ENCODE assay signal across 17 mouse cellular contexts in genomic region chr4:102513514-102513913, GRCm38 (mm10).
"Had no signal": no experiment of that assay in that cellular context is flagged by ENCODE, and none has a peak within 500 bp of the region (broad histone marks: within the 10 kb centered on the region; RNA-seq: fewer than 3 reads in every experiment).

No protein-coding gene starts in this region.

- H3K27me3 ChIP-seq: liver, embryonic 12.5 days; liver, embryonic 15.5 days; lung, embryonic 15.5 days; stomach, embryonic 15.5 days had no signal

- H3K4me3 ChIP-seq: layer of hippocampus, adult 2 months; left cerebral cortex, adult 2 months; liver, embryonic 12.5 days; liver, embryonic 15.5 days; lung, embryonic 15.5 days; megakaryocyte, embryonic 14.5 days; midbrain, embryonic 10.5 days; stomach, embryonic 15.5 days had no signal

- H3K27ac ChIP-seq: kidney, postnatal 0 days; layer of hippocampus, adult 2 months; left cerebral cortex, adult 2 months; liver, embryonic 12.5 days; liver, embryonic 15.5 days; lung, embryonic 15.5 days; midbrain, embryonic 10.5 days; stomach, embryonic 15.5 days had no signal

- H3K36me3 ChIP-seq: liver, embryonic 12.5 days; liver, embryonic 15.5 days; lung, embryonic 15.5 days; midbrain, embryonic 10.5 days; stomach, embryonic 15.5 days had no signal

- H3K9ac ChIP-seq: liver, embryonic 12.5 days; liver, embryonic 15.5 days; lung, embryonic 15.5 days; stomach, embryonic 15.5 days had no signal

- DNase-seq: kidney, adult 2 months; kidney, postnatal 25 days; layer of hippocampus, adult 9-11 months; lung, adult 18-20 months; lung, postnatal 10 days; right cerebral cortex, postnatal 25 days; spleen, adult 18-20 months; thymus, postnatal 25 days had no signal
